Mouse (Mus musculus): ENCODE results near the gene Ube2g2.

DNA sequence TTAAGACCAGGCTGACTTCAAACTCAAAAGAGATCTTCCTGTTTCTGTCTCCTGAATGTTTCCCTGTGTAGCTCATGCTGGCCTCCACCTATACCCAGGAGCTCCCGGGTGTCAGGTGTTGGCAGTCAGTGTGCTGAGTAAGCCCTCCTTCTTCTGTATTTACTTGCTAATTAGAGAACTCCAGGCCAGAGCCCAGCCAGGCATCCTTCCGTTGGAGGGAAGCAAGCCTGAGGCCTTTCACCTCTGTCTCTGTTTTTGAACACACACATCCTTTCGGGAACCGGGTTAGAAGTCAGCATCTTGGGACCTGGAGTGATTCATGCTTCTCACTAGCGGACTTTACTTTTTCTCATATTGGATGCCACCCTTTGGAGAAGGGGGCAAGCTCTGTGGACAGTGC is 14.6 kb upstream of the Ube2g2 start:
- no peak for TF ChIP-seq CTCF (IDR thresholded peaks at IDR 0.05; ENCODE audit: low read depth)
- no peak for TF ChIP-seq EP300 (IDR thresholded peaks at IDR 0.05; ENCODE audit: low read depth)

Measured in liver, embryonic 14.5 days (tissue).